Mouse (Mus musculus): ENCODE measurements around the gene Nfkbiz. TPM values are rescaled to one million over a fixed set of nuclear protein-coding genes. Genes with fewer than 3 reads are reported as not detected.

The Nfkbiz gene
- polyA plus RNA-seq, 1 experiment from 2014 or later = 7.8 TPM

GRCm38 (mm10) chr16:55822741-55823397 lies 15.8 kb downstream of the Nfkbiz start:
- no peak overlapping the region for H3K9ac ChIP-seq (ENCODE audit: low read depth, low read length)
- ATAC-seq = no peak
- peak overlapping the region; percentile 98 for H3K4me3 ChIP-seq (ENCODE audit: low read depth, low read length)

DNA sequence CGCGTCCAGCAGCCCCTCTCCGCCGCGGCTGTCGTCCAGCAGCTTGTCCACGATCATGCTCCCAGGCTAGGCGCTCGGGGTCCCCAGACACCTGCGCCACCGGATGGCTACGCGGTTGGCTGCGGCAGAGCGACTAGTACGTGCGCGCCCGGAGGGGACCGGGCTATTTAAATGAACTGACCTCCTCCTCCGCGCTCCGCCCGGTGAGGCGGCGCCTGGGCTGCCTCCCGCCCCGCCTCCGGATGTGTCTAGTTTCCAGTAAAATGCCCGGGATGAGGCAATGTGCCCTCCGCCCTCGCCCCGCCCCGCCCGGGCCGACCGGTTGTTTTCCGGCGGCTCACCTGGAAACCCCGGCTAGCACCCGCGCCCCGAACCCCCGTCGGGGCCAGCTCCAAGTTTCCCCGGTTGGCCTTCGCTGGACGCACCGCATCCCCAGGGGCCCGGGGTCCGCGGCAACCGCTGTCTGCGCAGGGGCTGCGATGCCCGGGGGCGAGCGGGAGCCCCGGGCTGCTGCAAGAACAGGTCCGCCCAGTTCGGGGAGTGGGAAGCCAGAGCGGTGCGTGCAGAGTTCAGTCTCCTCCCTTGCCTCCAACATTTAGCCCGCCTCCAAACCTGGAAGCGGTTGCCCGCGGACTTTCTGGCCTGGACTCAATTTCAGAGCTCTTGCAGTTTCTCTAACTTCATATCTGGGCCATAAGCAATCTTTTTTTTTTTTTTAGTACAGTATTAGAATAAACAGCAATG lies 16.5 kb downstream of the Nfkbiz start:
- peak overlapping the region; percentile 71 for H3K4me2 ChIP-seq (replicated peaks; ENCODE audit: low read depth)

More at GRCm38 (mm10) chr16:55822741-55823397, 15.8 kb downstream of the Nfkbiz start:
- Histone ChIP-seq H3K9me3 (ENCODE audit: control insufficient read depth) (no peaks in the 10 kb centered on the region), H3K4me2 (replicated peaks; ENCODE audit: low read depth) (peak overlapping the region; percentile 71), H3K36me3 (ENCODE audit: control insufficient read depth, insufficient read depth) (peaks cover 6% of the 10 kb centered on the region; the same call in 1 of the 2 replicates), H3K27ac (ENCODE audit: low read depth, low read length) (peak overlapping the region; percentile 94; the same call in 1 of the 2 replicates), H3K4me1 (replicated peaks; ENCODE audit: control insufficient read depth, insufficient read depth, low read length) (no peaks in the 10 kb centered on the region), H3K27me3 (replicated peaks; ENCODE audit: control insufficient read depth, insufficient read depth, low read length) (no peaks in the 10 kb centered on the region)
- TF ChIP-seq CTCF (IDR thresholded peaks at IDR 0.05; ENCODE audit: low read depth) = no peak
- 21% methylated on average over 18 of the region's 18 CpGs for WGBS

DNA sequence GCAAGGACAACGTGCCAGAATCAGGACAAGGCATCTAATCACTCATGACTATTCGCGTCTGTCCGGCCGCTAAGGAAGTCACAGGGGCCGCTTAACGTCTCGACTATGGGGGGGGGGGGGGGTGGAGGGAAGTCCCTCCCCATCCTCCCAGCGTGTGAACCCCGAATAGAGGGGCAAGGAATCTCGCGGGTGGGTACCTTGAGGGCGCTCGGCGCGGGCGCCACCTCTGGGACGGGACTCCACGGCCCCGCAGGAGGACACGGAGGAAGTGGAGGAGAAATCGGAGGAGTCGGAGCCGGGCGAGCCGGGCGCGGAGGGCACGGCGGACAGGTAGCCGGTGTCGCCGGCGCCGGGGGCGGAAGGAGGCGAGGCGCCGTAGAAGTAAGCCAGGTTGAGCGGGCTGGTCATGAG lies 17.1 kb downstream of the Nfkbiz start:
- Histone ChIP-seq H3K27me3 (replicated peaks; ENCODE audit: control insufficient read depth, insufficient read depth, low read length) (no peaks in the 10 kb centered on the region), H3K9ac (ENCODE audit: low read depth, low read length) (peak overlapping the region; percentile 93), H3K4me3 (ENCODE audit: low read depth, low read length) (peak overlapping the region; percentile 98), H3K9me3 (ENCODE audit: control insufficient read depth) (no peaks in the 10 kb centered on the region), H3K4me2 (replicated peaks; ENCODE audit: low read depth) (peak overlapping the region; percentile 71), H3K27ac (ENCODE audit: low read depth, low read length) (peak overlapping the region; percentile 94), H3K36me3 (ENCODE audit: control insufficient read depth, insufficient read depth) (peaks cover 10% of the 10 kb centered on the region), H3K4me1 (replicated peaks; ENCODE audit: control insufficient read depth, insufficient read depth, low read length) (no peaks in the 10 kb centered on the region)
- peak; percentile 27 for ATAC-seq
- WGBS = 1% methylated on average over 38 of the region's 40 CpGs
- TF ChIP-seq CTCF (IDR thresholded peaks at IDR 0.05; ENCODE audit: low read depth) = no peak

More for the DNA sequence above, 16.5 kb downstream of the Nfkbiz start:
- no peaks in the 10 kb centered on the region for H3K4me1 ChIP-seq (replicated peaks; ENCODE audit: control insufficient read depth, insufficient read depth, low read length)
- H3K27me3 ChIP-seq (replicated peaks; ENCODE audit: control insufficient read depth, insufficient read depth, low read length) = no peaks in the 10 kb centered on the region
- H3K36me3 ChIP-seq (ENCODE audit: control insufficient read depth, insufficient read depth) = peaks cover 10% of the 10 kb centered on the region
- TF ChIP-seq CTCF (IDR thresholded peaks at IDR 0.05; ENCODE audit: low read depth) = 0 out of 2 replicates have a peak, but pooled peaks have one; percentile 14
- peak overlapping the region; percentile 93 for H3K9ac ChIP-seq (ENCODE audit: low read depth, low read length)
- peak; percentile 96 for ATAC-seq
- peak overlapping the region; percentile 94 for H3K27ac ChIP-seq (ENCODE audit: low read depth, low read length)
- under 1% methylated on average over 63 of the region's 67 CpGs for WGBS
- no peaks in the 10 kb centered on the region for H3K9me3 ChIP-seq (ENCODE audit: control insufficient read depth)
- H3K4me3 ChIP-seq (ENCODE audit: low read depth, low read length) = peak overlapping the region; percentile 98

GRCm38 (mm10) chr16:55820916-55821570 lies 17.7 kb downstream of the Nfkbiz start:
- no peak for ATAC-seq
- WGBS = 3% methylated on average over 20 of the region's 20 CpGs
- no peaks in the 10 kb centered on the region for H3K27me3 ChIP-seq (replicated peaks; ENCODE audit: control insufficient read depth, insufficient read depth, low read length)
- peak overlapping the region; percentile 71 for H3K4me2 ChIP-seq (replicated peaks; ENCODE audit: low read depth)
- peak overlapping the region; percentile 93 for H3K9ac ChIP-seq (ENCODE audit: low read depth, low read length)
- peak overlapping the region; percentile 94 for H3K27ac ChIP-seq (ENCODE audit: low read depth, low read length)
- H3K36me3 ChIP-seq (ENCODE audit: control insufficient read depth, insufficient read depth) = peaks cover 13% of the 10 kb centered on the region
- peak overlapping the region; percentile 98 for H3K4me3 ChIP-seq (ENCODE audit: low read depth, low read length)
- H3K9me3 ChIP-seq (ENCODE audit: control insufficient read depth) = no peaks in the 10 kb centered on the region
- TF ChIP-seq CTCF (IDR thresholded peaks at IDR 0.05; ENCODE audit: low read depth) = no peak
- H3K4me1 ChIP-seq (replicated peaks; ENCODE audit: control insufficient read depth, insufficient read depth, low read length) = no peaks in the 10 kb centered on the region

DNA sequence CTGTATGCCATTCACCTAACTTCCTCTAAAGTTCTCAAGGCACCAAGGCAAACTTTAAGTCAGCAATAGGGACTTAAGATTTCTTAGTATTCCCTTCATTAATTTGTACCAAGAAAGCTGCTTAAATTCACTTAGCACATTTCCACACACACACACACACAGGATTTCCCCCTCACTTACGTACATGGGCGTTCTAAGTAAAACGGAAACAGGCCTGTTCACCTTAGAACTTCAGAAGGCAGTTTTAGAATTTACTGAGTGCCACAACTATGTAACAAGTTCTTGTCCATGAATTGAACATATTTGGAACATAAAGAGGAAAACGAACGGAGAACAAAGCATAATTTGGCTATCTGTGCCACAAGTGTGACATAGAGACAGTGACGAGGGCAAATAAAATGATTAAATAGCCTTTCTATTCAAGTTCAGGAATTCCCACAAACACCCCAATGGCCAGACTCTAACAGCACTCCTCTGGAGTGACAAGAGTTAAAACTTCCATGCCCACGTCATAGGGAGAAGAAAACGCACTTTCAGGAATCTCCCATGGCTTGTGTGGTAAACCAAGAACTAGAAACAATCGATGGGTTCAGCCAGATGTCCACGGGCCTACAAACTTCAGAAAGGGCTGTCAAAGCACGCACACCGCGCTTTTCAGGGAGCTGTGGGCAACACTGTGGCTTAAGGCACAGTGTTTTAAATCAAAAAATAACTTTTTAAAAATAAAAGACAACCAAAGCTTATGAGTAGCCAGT lies 18.4 kb downstream of the Nfkbiz start:
- Histone ChIP-seq H3K9ac (ENCODE audit: low read depth, low read length) (peak overlapping the region; percentile 93), H3K4me1 (replicated peaks; ENCODE audit: control insufficient read depth, insufficient read depth, low read length) (no peaks in the 10 kb centered on the region), H3K9me3 (ENCODE audit: control insufficient read depth) (no peaks in the 10 kb centered on the region), H3K36me3 (ENCODE audit: control insufficient read depth, insufficient read depth) (peaks cover 20% of the 10 kb centered on the region), H3K4me2 (replicated peaks; ENCODE audit: low read depth) (peak overlapping the region; percentile 71), H3K27ac (ENCODE audit: low read depth, low read length) (peak overlapping the region; percentile 94), H3K27me3 (replicated peaks; ENCODE audit: control insufficient read depth, insufficient read depth, low read length) (no peaks in the 10 kb centered on the region), H3K4me3 (ENCODE audit: low read depth, low read length) (peak overlapping the region; percentile 98)
- WGBS = 15% methylated on average over 13 of the region's 13 CpGs
- no peak for ATAC-seq
- no peak for TF ChIP-seq CTCF (IDR thresholded peaks at IDR 0.05; ENCODE audit: low read depth)

Data from intestine, postnatal 0 days (tissue).